Mouse (Mus musculus): ENCODE results near the gene Plekhm3. TPM values are rescaled to one million over a fixed set of nuclear protein-coding genes. Genes with fewer than 3 reads are reported as not detected.

Gene Plekhm3
- polyA plus RNA-seq, 2 experiments, result 0.58 to 0.63 TPM

DNA sequence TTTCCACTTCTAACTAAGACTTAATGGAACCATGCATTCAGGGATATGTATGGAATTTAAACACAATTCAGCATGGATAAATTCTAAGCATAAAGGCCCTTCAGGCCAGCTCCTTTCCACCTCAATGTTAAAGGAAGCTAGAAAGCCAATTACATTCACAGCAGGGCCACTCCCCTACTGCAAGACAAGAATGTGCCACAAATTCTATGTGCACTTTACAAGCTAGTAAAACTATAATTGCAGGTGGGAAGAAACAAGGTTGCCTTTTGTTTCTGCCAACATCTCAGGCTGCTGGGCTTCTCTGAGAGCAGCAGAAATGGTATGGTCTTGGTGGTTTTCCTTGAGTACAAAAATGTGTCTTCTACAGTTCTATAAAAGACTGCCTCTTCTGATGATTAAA is 109.1 kb downstream of the Plekhm3 start:
- Histone ChIP-seq H3K27me3 (ENCODE audit: control insufficient read depth, insufficient read depth, low read length) (no peaks in the 10 kb centered on the region), H3K9me3 (ENCODE audit: control insufficient read depth, low read length) (no peaks in the 10 kb centered on the region), H3K4me1 (replicated peaks; ENCODE audit: control insufficient read depth in 2 of 2, insufficient read depth in 2 of 2, low read length in 1 of 2) (peaks cover 0 to 5% of the 10 kb centered on the region in 2 experiments; a peak in 2 of 4 replicates), H3K4me2 (ENCODE audit: low read depth) (no peak overlapping the region), H3K9ac (replicated peaks) (no peak overlapping the region), H3K27ac (no peak overlapping the region), H3K4me3 (ENCODE audit: insufficient read depth in 1 of 2, low read depth in 2 of 2, low read length in 2 of 2) (no peak overlapping the region), H3K36me3 (replicated peaks; ENCODE audit: control insufficient read depth, insufficient read depth, low read depth) (no peaks in the 10 kb centered on the region)
- ATAC-seq (ENCODE audit: insufficient read depth), result no peak
- no peak for TF ChIP-seq CTCF (IDR thresholded peaks at IDR 0.05; ENCODE audit: low read depth)
- no peak for TF ChIP-seq EP300 (IDR thresholded peaks at IDR 0.05; ENCODE audit: low read depth)
- DNase-seq (ENCODE audit: low read depth in 3 of 3, low spot score in 3 of 3), result no peak

- no peak for DNase-seq (ENCODE audit: low read depth in 3 of 3, low spot score in 3 of 3)
- WGBS (ENCODE audit: insufficient replicate concordance), result 49% methylated on average over 3 of the region's 3 CpGs
- ATAC-seq (ENCODE audit: insufficient read depth), result no peak
Measured at GRCm38 (mm10) chr1:64844978-64845377, 111.6 kb downstream of the Plekhm3 start.

DNA sequence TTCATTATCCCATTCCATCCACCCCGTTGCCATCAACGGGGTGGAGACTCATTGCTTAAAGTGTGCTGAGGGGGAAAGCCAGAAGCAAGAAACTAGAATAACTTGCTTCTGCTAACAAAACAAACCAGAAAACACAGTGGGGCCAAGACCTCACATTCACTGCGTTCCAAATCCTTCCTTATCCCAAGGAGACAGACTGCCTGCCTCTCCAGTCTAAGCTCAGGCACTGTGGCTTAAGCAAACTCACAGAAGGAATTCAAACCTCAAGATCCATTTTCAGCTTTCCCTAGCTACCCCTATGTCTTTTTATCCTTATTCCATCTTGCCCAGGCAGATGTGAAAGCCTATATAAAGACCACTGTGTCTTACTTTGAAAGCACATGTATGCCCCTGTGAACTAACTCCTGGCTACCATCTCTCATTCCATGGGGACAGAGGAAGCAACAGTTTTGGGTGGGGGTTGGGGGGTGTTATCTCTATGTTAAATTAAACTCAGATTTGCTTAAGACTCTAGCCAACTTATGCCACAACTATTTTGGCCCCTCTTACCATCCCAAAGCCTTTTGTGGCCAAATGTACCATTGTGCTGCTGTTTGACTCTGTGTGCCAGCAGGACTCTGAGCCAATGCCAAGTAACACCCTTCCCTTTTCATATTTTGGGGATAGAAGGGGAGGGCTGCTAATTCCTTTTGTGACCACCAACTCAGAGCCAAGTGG is 112.6 kb downstream of the Plekhm3 start:
- ATAC-seq (ENCODE audit: insufficient read depth) (no peak), DNase-seq (ENCODE audit: low read depth in 3 of 3, low spot score in 3 of 3) (no peak)
- Histone ChIP-seq H3K27me3 (ENCODE audit: control insufficient read depth, insufficient read depth, low read length) (no peaks in the 10 kb centered on the region), H3K9me3 (ENCODE audit: control insufficient read depth, low read length) (no peaks in the 10 kb centered on the region), H3K27ac (no peak overlapping the region), H3K9ac (replicated peaks) (no peak overlapping the region), H3K4me3 (ENCODE audit: insufficient read depth in 1 of 2, low read depth in 2 of 2, low read length in 2 of 2) (no peak overlapping the region), H3K4me2 (ENCODE audit: low read depth) (no peak overlapping the region), H3K36me3 (replicated peaks; ENCODE audit: control insufficient read depth, insufficient read depth, low read depth) (no peaks in the 10 kb centered on the region), H3K4me1 (replicated peaks; ENCODE audit: control insufficient read depth in 2 of 2, insufficient read depth in 2 of 2, low read length in 1 of 2) (peaks cover 0 to 3% of the 10 kb centered on the region in 2 experiments; a peak in 1 of 4 replicates)
- no peak for TF ChIP-seq EP300 (IDR thresholded peaks at IDR 0.05; ENCODE audit: low read depth)
- TF ChIP-seq CTCF (IDR thresholded peaks at IDR 0.05; ENCODE audit: low read depth), result no peak
- 67% methylated on average over 3 of the region's 3 CpGs for WGBS (ENCODE audit: insufficient replicate concordance)

More at GRCm38 (mm10) chr1:64844978-64845377, 111.6 kb downstream of the Plekhm3 start:
- TF ChIP-seq CTCF (IDR thresholded peaks at IDR 0.05; ENCODE audit: low read depth) (no peak), EP300 (IDR thresholded peaks at IDR 0.05; ENCODE audit: low read depth) (no peak)
- H3K9me3 ChIP-seq (ENCODE audit: control insufficient read depth, low read length), result no peaks in the 10 kb centered on the region
- no peak overlapping the region for H3K4me3 ChIP-seq (ENCODE audit: insufficient read depth in 1 of 2, low read depth in 2 of 2, low read length in 2 of 2)
- peaks cover 0 to 3% of the 10 kb centered on the region in 2 experiments; a peak in 2 of 4 replicates for H3K4me1 ChIP-seq (replicated peaks; ENCODE audit: control insufficient read depth in 2 of 2, insufficient read depth in 2 of 2, low read length in 1 of 2)
- H3K4me2 ChIP-seq (ENCODE audit: low read depth), result no peak overlapping the region
- no peak overlapping the region for H3K9ac ChIP-seq (replicated peaks)
- H3K36me3 ChIP-seq (replicated peaks; ENCODE audit: control insufficient read depth, insufficient read depth, low read depth), result no peaks in the 10 kb centered on the region
- no peaks in the 10 kb centered on the region for H3K27me3 ChIP-seq (ENCODE audit: control insufficient read depth, insufficient read depth, low read length)
- H3K27ac ChIP-seq, result no peak overlapping the region

DNA sequence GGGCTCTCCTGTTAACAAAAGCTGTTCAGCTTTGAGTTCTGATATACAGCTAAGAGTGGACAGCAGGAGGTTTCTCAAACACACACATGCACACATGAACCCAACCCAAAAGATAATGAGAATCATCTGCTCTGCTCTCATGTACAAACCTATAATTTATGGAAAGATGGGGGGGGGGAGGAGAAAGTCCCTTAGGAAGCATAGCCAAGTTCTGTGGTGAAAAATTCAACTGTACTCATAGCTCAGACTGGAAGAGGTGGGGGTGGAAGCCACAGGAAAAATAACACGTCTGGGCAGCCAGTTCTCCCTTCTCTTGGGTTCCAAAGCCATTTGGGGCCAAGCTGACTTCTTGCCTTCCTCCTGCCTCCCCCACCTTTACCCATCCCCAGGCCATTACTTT is 115.7 kb downstream of the Plekhm3 start:
- TF ChIP-seq CTCF (IDR thresholded peaks at IDR 0.05; ENCODE audit: low read depth) (no peak), EP300 (IDR thresholded peaks at IDR 0.05; ENCODE audit: low read depth) (no peak)
- WGBS (ENCODE audit: insufficient replicate concordance), result 23% methylated on average over 1 of the region's 1 CpGs
- no peak for ATAC-seq (ENCODE audit: insufficient read depth)

GRCm38 (mm10) chr1:64836584-64836983 is 120.0 kb downstream of the Plekhm3 start:
- TF ChIP-seq EP300 (IDR thresholded peaks at IDR 0.05; ENCODE audit: low read depth) (no peak), CTCF (IDR thresholded peaks at IDR 0.05; ENCODE audit: low read depth) (no peak)
- DNase-seq (ENCODE audit: low read depth in 3 of 3, low spot score in 3 of 3) (no peak), ATAC-seq (ENCODE audit: insufficient read depth) (no peak)
- Histone ChIP-seq H3K36me3 (replicated peaks; ENCODE audit: control insufficient read depth, insufficient read depth, low read depth) (no peaks in the 10 kb centered on the region), H3K27me3 (ENCODE audit: control insufficient read depth, insufficient read depth, low read length) (no peaks in the 10 kb centered on the region), H3K4me3 (ENCODE audit: insufficient read depth in 1 of 2, low read depth in 2 of 2, low read length in 2 of 2) (no peak overlapping the region), H3K4me1 (replicated peaks; ENCODE audit: control insufficient read depth in 2 of 2, insufficient read depth in 2 of 2, low read length in 1 of 2) (no peaks in the 10 kb centered on the region), H3K9me3 (ENCODE audit: control insufficient read depth, low read length) (no peaks in the 10 kb centered on the region), H3K4me2 (ENCODE audit: low read depth) (no peak overlapping the region), H3K27ac (no peak overlapping the region), H3K9ac (replicated peaks) (no peak overlapping the region)
- 68% methylated on average over 5 of the region's 5 CpGs for WGBS (ENCODE audit: insufficient replicate concordance)

More for the DNA sequence above, 115.7 kb downstream of the Plekhm3 start:
- H3K9ac ChIP-seq (replicated peaks), result no peak overlapping the region
- H3K36me3 ChIP-seq (replicated peaks; ENCODE audit: control insufficient read depth, insufficient read depth, low read depth), result no peaks in the 10 kb centered on the region
- H3K27ac ChIP-seq, result no peak overlapping the region
- no peaks in the 10 kb centered on the region for H3K9me3 ChIP-seq (ENCODE audit: control insufficient read depth, low read length)
- no peak overlapping the region for H3K4me2 ChIP-seq (ENCODE audit: low read depth)
- no peak for DNase-seq (ENCODE audit: low read depth in 3 of 3, low spot score in 3 of 3)
- H3K4me1 ChIP-seq (replicated peaks; ENCODE audit: control insufficient read depth in 2 of 2, insufficient read depth in 2 of 2, low read length in 1 of 2), result no peaks in the 10 kb centered on the region
- no peak overlapping the region for H3K4me3 ChIP-seq (ENCODE audit: insufficient read depth in 1 of 2, low read depth in 2 of 2, low read length in 2 of 2)
- H3K27me3 ChIP-seq (ENCODE audit: control insufficient read depth, insufficient read depth, low read length), result no peaks in the 10 kb centered on the region

All from liver, embryonic 14.5 days (tissue).